In the genomic region with DNA sequence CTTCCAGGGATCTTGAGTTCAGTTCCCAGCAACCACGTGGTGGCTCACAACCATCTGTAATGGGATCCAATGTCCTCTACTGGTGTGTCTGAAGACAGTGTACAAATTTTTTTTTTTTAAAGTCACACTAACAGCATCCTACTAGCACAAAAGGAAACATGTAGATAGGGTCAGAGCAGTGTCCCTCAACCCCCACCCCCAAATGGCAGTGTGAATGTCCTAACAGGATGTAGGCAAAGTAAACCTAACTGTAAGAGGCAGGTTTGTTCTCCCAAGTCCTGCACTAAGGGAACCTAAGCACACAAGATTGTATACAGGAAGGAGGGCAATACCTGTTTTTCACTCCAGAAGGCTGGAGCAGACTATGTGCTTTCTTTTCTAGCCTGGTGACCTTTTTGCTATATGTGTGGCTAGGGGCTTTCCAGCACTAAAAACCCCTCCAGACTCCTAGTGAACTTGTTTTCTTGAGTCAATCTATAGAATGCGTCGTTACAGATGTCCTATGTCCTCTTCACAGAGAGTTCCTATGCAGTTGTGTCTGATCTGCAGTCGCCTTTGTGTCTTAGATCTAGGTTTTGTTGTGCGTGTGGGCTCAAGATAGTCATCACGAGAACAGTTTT, we compare ENCODE assay signal across 29 mouse cellular contexts. TPM values are rescaled to one million over a fixed set of nuclear protein-coding genes. Genes with fewer than 3 reads are reported as not detected.
DNase-seq lines count a peak whose midpoint lies in the region; TF ChIP-seq lines count a peak whose summit lies in the region.
"Had no signal": no experiment of that assay in that cellular context is flagged by ENCODE, and none has a peak within 500 bp of the region (broad histone marks: within the 10 kb centered on the region; RNA-seq: fewer than 3 reads in every experiment).

No protein-coding gene starts in this region.

- H3K4me3 ChIP-seq in testis, adult 2 months (ENCODE audit: control insufficient read depth, low read depth, low read length) = no peak overlapping the region
- H3K4me3 ChIP-seq: embryonic facial prominence, embryonic 12.5 days; embryonic facial prominence, embryonic 15.5 days; gastrocnemius, adult 2 months; heart, embryonic 10.5 days; heart, embryonic 13.5 days had no signal

- DNase-seq in heart, adult 11 months = peak; percentile 82
- no peak for DNase-seq in heart, adult 8-10 months (ENCODE audit: low spot score)
- no peak for DNase-seq in testis, postnatal 10 days (ENCODE audit: low spot score)
- DNase-seq in induced T-regulatory cell, adult 2 months (ENCODE audit: low read depth) = peak; percentile 78
- peak; percentile 25 for DNase-seq in splenic B cell, adult 2 months (ENCODE audit: low read depth, low spot score)
- no peak for DNase-seq in cerebellum, postnatal 36 days
- DNase-seq in layer of hippocampus, adult 18-20 months (ENCODE audit: low spot score in 2 of 2) = no peak
- DNase-seq: adrenal gland, postnatal 10 days; adrenal gland, postnatal 36 days; cerebellum, adult 18-20 months; cerebellum, adult 9-10 months; cerebellum, postnatal 14 days; forebrain, postnatal 0 days; gastrocnemius, adult 2 months; gastrocnemius, postnatal 14 days; heart, adult 18-20 months; heart, postnatal 14 days; heart, postnatal 4 days had no signal

- no peak for TF ChIP-seq CTCF in testis, adult 2 months (IDR thresholded peaks at IDR 0.05; ENCODE audit: control insufficient read depth, insufficient read depth, insufficient replicate concordance, low read depth, low read length)

- H3K4me1 ChIP-seq in testis, adult 2 months (ENCODE audit: control insufficient read depth, insufficient read depth, low read length) = no peaks in the 10 kb centered on the region
- H3K4me1 ChIP-seq: embryonic facial prominence, embryonic 12.5 days; heart, embryonic 10.5 days had no signal

- H3K27ac ChIP-seq in testis, adult 2 months (ENCODE audit: control insufficient read depth, insufficient read depth, low read depth, low read length) = peak overlapping the region; percentile 12; the same call in 1 of the 2 replicates
- H3K27ac ChIP-seq: embryonic facial prominence, embryonic 12.5 days; embryonic facial prominence, embryonic 15.5 days; gastrocnemius, adult 2 months; heart, embryonic 10.5 days; heart, embryonic 13.5 days; hindbrain, embryonic 14.5 days; hindbrain, postnatal 0 days had no signal

- no peak for TF ChIP-seq POLR2A in testis, adult 2 months (IDR thresholded peaks at IDR 0.05; ENCODE audit: control insufficient read depth, low read depth, low read length)

- H3K36me3 ChIP-seq in testis, adult 2 months (ENCODE audit: control insufficient read depth, insufficient read depth, low read length) = no peaks in the 10 kb centered on the region
- no peaks in the 10 kb centered on the region for H3K36me3 ChIP-seq in splenic B cell, adult 2 months (ENCODE audit: control insufficient read depth, insufficient read depth, low read length, poor library complexity, severe bottlenecking)

- no peaks in the 10 kb centered on the region for H3K27me3 ChIP-seq in testis, adult 2 months (ENCODE audit: control insufficient read depth, insufficient read depth, low read length)
- no peaks in the 10 kb centered on the region for H3K27me3 ChIP-seq in splenic B cell, adult 2 months (ENCODE audit: control insufficient read depth, insufficient read depth, low read length, poor library complexity, severe bottlenecking)
- H3K27me3 ChIP-seq: embryonic facial prominence, embryonic 12.5 days; embryonic facial prominence, embryonic 15.5 days; heart, embryonic 13.5 days had no signal

RNA-seq across cellular contexts. Expression of a gene that starts 20.1 kb away (rescaled TPM):
- total RNA-seq in heart, adult 8-10 months (2022) = 10 to 100 TPM; 19.1 to 25.3 (median 21.9) TPM
- polyA plus RNA-seq in testis, adult 2 months (2012; rRNA removed) = 20.3 and 20.7 TPM in 2 replicates
- 10 to 100 TPM; 50.5 to 50.8 TPM for total RNA-seq in layer of hippocampus, adult 18-20 months (2021)

RNA-seq across cellular contexts. Expression of a gene that starts 48.5 kb away (rescaled TPM):
- total RNA-seq in heart, adult 8-10 months (2022) = 10 to 100 TPM; 41.2 to 61.1 (median 53.9) TPM
- 30.1 and 37.9 TPM in 2 replicates for polyA plus RNA-seq in testis, adult 2 months (2012; rRNA removed)
- total RNA-seq in layer of hippocampus, adult 18-20 months (2021) = 10 to 100 TPM; 49.3 to 54.0 TPM

RNA-seq across cellular contexts. Expression of a gene that starts 51.5 kb away (rescaled TPM):
- total RNA-seq in heart, adult 8-10 months (2022) = under 1 TPM; 0.08 to 0.50 (median 0.15) TPM
- 65.1 and 69.6 TPM in 2 replicates for polyA plus RNA-seq in testis, adult 2 months (2012; rRNA removed)
- total RNA-seq in layer of hippocampus, adult 18-20 months (2021) = under 1 TPM in 1 of 2 experiments, not detected in 1; 0.20 TPM
- total RNA-seq: common myeloid progenitor, adult 5-6 weeks; forebrain, postnatal 0 days had no signal
- polyA plus RNA-seq: embryonic facial prominence, embryonic 12.5 days; forebrain, embryonic 11.5 days; forebrain, embryonic 14.5 days; forebrain, postnatal 0 days; heart, embryonic 13.5 days; heart, embryonic 16.5 days; hindbrain, postnatal 0 days had no signal

Comparison
In these comparisons a context has a peak if more than half of its experiments do, and no peak if none do; other contexts are left out.
1. DNase-seq: peak in heart, adult 11 months (single experiment), induced T-regulatory cell, adult 2 months (single experiment) and splenic B cell, adult 2 months (single experiment); none in heart, adult 8-10 months (single experiment), testis, postnatal 10 days (single experiment), cerebellum, postnatal 36 days (0 of 2) and layer of hippocampus, adult 18-20 months (0 of 2).